Mouse (Mus musculus): ENCODE results near the gene Creb3l2. TPM values are rescaled to one million over a fixed set of nuclear protein-coding genes. Genes with fewer than 3 reads are reported as not detected.

The Creb3l2 gene
- polyA plus RNA-seq, 1 experiment from 2014 or later = 5.1 TPM

DNA sequence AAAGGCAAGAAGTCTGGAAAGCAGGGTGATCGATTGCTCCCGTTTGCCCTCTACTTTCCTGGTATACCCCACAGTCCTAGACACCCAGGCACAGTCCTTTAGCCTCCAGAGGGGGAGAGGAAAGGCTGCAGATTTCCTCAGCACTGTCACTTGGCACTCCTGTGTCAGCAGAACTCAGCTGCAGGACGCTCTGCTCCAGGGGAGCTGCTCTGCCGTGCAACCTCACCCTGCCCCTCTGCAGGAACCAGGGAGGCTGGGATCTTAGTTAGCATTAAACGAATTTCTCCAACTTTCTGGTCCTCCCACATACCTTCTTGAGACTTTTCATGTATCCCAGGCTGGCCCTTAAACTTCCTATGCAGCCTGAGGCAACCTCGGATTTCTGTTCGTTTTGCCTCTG is 40.0 kb downstream of the Creb3l2 start:
- Histone ChIP-seq H3K9ac (no peak overlapping the region), H3K27ac (no peak overlapping the region), H3K4me2 (no peak overlapping the region), H3K36me3 (no peaks in the 10 kb centered on the region), H3K4me3 (no peak overlapping the region), H3K27me3 (replicated peaks) (no peaks in the 10 kb centered on the region), H3K9me3 (replicated peaks) (no peaks in the 10 kb centered on the region), H3K4me1 (peaks cover 53% of the 10 kb centered on the region)
- ATAC-seq = no peak
- WGBS (ENCODE audit: insufficient replicate concordance) = 56% methylated on average over 7 of the region's 7 CpGs

DNA sequence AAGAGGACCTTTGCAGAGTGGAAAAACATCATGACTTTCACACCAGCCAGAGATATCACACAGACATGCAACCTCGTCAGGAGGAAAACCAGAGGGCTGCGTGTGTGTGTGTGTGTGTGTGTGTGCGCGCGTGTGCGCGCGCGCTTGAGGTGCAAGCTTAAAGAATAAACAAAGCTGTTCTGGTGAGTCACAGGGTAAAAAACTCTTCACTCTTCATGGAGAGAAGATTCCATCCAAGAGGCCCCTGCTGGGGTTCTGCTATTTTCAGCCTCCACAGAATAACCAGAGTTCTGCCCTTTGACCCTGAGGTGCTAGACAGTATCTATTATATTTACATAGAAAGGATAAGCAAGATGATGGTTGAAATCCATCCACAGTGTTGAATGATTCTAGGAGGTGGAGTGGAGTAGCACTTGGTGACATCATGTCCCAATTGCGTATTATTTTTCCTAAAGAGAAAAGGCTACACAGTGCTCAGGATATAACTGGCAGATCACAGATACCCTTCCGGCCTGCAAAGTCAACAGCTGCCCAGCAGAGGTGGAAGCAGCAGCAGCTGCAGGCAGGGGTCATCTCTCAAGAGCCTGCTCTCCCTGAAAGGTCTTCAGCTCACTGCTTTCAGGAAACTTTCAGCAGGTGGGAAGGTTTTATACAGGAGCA is 41.0 kb downstream of the Creb3l2 start:
- 0 out of 2 replicates have a peak, but pooled peaks have one; percentile 24 for ATAC-seq
- Histone ChIP-seq H3K4me1 (peaks cover 53% of the 10 kb centered on the region), H3K36me3 (no peaks in the 10 kb centered on the region), H3K9me3 (replicated peaks) (no peaks in the 10 kb centered on the region), H3K27me3 (replicated peaks) (no peaks in the 10 kb centered on the region), H3K4me3 (no peak overlapping the region), H3K9ac (no peak overlapping the region), H3K4me2 (no peak overlapping the region), H3K27ac (peak overlapping the region; percentile 40; the same call in 1 of the 2 replicates)
- 67% methylated on average over 11 of the region's 11 CpGs for WGBS (ENCODE audit: insufficient replicate concordance)

DNA sequence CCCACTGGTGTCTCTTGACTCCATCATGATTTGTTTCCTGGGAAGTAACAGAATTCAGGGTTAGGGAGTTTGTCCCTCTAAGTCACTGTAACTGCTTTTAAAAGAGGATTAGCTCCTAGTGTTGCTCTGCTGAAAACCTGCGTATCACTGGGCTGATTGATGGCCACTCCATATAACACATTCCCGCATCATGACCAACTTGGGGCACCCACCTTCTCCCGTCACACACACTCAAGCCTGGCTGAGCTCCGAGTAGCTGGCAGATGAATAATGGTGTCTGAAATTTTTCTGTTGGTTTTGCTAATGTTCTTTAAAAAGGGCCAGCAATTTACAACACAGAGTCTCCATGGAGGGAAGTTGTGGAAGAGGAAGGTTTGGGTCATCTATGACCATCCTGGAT is 41.8 kb downstream of the Creb3l2 start:
- Histone ChIP-seq H3K4me3 (no peak overlapping the region), H3K9ac (no peak overlapping the region), H3K9me3 (replicated peaks) (no peaks in the 10 kb centered on the region), H3K27ac (no peak overlapping the region), H3K4me2 (no peak overlapping the region), H3K36me3 (no peaks in the 10 kb centered on the region), H3K27me3 (replicated peaks) (no peaks in the 10 kb centered on the region), H3K4me1 (peaks cover 61% of the 10 kb centered on the region)
- WGBS (ENCODE audit: insufficient replicate concordance) = 67% methylated on average over 4 of the region's 4 CpGs
- ATAC-seq = no peak

DNA sequence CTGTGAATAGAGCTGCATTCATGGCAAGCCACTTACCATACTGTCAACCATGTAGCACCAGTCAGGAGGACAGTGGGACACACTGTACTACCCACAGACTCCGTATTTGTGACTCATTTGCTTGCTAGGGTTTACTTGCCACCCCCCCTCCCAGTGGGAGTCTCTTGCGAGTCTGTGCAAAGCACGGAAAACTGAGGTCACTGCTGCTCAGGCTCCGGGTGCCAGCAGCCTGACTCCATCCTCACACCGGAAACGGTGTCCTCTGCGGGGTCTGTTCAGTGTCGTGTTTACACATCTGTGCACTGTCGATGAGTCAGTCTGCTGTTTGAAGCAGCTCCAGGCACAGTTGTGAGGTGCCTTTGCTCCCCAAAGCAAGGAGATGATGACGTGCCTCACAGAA is 43.0 kb downstream of the Creb3l2 start:
- Histone ChIP-seq H3K9ac (no peak overlapping the region), H3K27me3 (replicated peaks) (no peaks in the 10 kb centered on the region), H3K9me3 (replicated peaks) (no peaks in the 10 kb centered on the region), H3K4me1 (peaks cover 55% of the 10 kb centered on the region), H3K4me2 (0 out of 2 replicates have a peak overlapping the region, but pooled peaks have one; percentile 14), H3K36me3 (no peaks in the 10 kb centered on the region), H3K4me3 (no peak overlapping the region), H3K27ac (no peak overlapping the region)
- 61% methylated on average over 10 of the region's 10 CpGs for WGBS (ENCODE audit: insufficient replicate concordance)
- ATAC-seq = peak; percentile 33; the same call in 1 of the 2 replicates

DNA sequence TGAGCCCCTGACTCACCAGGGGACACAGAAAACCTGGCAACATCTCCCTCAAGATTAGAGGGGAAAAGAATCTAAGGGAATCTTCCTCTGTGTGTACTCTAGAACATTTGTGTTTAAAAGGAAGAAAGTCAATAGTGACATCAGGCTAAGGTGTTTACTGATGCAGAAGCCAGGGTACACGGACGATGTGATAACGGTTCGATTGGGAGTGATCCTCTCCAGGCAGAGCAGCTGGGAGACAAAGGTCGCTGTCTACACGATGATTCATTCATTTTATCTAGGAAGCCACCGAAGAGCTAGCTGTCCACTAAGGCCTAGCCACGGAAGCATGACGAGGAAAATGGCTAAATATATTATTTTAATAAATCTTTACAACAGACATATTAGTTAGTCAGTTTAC is 44.0 kb downstream of the Creb3l2 start:
- H3K4me1 ChIP-seq = peaks cover 54% of the 10 kb centered on the region
- H3K36me3 ChIP-seq = no peaks in the 10 kb centered on the region
- no peak overlapping the region for H3K4me3 ChIP-seq
- H3K4me2 ChIP-seq = no peak overlapping the region
- 54% methylated on average over 9 of the region's 9 CpGs for WGBS (ENCODE audit: insufficient replicate concordance)
- no peaks in the 10 kb centered on the region for H3K27me3 ChIP-seq (replicated peaks)
- no peak overlapping the region for H3K9ac ChIP-seq
- no peak for ATAC-seq
- H3K27ac ChIP-seq = no peak overlapping the region
- H3K9me3 ChIP-seq (replicated peaks) = no peaks in the 10 kb centered on the region

DNA sequence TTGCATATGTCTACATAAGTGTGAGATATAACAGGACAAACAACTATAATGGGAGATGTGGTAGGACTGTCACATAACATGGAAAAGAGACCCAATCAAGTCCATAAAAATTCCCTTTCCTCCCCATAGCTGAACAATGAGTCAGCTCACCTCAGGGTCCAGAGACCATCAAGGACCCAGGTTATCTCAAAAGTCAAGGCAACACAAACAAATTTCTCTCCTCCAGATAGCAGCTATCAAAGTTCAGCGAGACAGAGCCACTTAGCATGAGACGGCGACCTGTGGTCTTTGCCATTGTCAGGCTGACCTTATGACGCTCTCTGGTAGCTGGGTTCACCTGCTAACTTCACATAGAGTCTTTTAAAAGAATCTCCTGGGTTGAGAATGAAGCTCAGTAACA is 44.7 kb downstream of the Creb3l2 start:
- WGBS (ENCODE audit: insufficient replicate concordance) = 47% methylated on average over 4 of the region's 4 CpGs
- H3K9me3 ChIP-seq (replicated peaks) = no peaks in the 10 kb centered on the region
- no peaks in the 10 kb centered on the region for H3K36me3 ChIP-seq
- H3K27ac ChIP-seq = no peak overlapping the region
- H3K4me3 ChIP-seq = no peak overlapping the region
- no peak overlapping the region for H3K9ac ChIP-seq
- no peak overlapping the region for H3K4me2 ChIP-seq
- H3K4me1 ChIP-seq = peaks cover 54% of the 10 kb centered on the region
- H3K27me3 ChIP-seq (replicated peaks) = no peaks in the 10 kb centered on the region
- no peak for ATAC-seq

DNA sequence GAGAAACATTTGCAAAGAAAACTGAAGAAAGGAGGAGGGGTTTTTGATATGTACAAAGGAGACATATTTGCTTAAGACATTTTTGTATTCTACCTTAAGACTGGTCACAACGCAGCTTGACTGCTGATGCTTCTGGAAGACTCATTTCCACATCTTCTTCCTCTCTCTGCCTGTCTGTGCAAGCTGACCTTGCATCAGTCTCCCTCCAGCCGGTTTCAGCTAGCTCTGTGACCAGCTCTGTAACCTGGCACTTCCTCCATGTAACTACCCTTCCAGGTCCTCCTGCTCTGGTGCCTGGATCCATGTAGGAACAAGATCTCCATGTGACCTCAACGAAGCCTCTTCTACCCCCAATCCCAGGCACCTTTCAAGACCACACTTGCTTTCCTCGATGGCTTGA is 45.8 kb downstream of the Creb3l2 start:
- no peak overlapping the region for H3K9ac ChIP-seq
- H3K36me3 ChIP-seq = no peaks in the 10 kb centered on the region
- no peak for ATAC-seq
- 62% methylated on average over 4 of the region's 4 CpGs for WGBS (ENCODE audit: insufficient replicate concordance)
- H3K4me2 ChIP-seq = no peak overlapping the region
- H3K4me1 ChIP-seq = peaks cover 49% of the 10 kb centered on the region
- H3K9me3 ChIP-seq (replicated peaks) = no peaks in the 10 kb centered on the region
- H3K4me3 ChIP-seq = no peak overlapping the region
- H3K27me3 ChIP-seq (replicated peaks) = no peaks in the 10 kb centered on the region
- H3K27ac ChIP-seq = no peak overlapping the region

DNA sequence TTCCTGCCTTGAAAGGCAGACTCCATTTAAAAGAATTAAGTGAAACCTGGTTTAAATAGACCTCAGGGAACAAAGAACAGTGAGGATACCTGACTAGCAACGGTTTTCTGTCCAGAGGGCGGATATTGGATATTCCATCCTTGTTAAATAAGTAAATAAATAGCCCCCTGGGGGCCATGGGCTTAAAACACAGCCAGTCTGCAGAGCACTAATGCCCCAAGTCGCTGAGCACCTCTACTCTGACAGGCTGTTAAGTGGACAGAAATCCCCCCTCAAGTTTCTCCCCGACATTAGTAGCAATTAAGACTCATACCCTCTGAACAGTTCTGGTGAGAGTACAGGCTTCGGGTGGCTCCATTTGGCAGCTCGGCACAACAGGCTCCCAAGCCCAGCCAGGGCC is 48.7 kb downstream of the Creb3l2 start:
- Histone ChIP-seq H3K4me2 (no peak overlapping the region), H3K9me3 (replicated peaks) (no peaks in the 10 kb centered on the region), H3K4me3 (no peak overlapping the region), H3K4me1 (peaks cover 20% of the 10 kb centered on the region), H3K27me3 (replicated peaks) (no peaks in the 10 kb centered on the region), H3K9ac (no peak overlapping the region), H3K27ac (no peak overlapping the region), H3K36me3 (no peaks in the 10 kb centered on the region)
- no peak for ATAC-seq
- 66% methylated on average over 6 of the region's 6 CpGs for WGBS (ENCODE audit: insufficient replicate concordance)

DNA sequence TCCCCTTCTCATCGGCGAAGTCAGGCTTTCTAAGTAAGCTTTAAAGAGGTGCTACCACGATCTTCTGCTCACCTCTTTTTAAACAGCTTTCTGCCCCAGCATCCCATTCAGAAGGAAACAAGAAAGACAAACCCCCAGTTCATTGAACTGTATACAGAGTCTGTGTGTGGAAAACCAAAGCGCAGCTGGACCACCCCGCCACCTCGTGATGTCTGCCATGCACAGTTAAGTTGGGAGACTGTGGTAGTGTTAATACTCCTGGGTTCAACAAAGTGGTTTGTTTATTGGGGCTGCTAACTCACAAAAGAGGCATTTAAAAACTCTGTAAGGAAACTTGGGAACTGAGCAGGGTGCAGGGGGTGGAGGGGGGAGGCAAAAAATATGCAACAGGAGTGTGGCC is 49.7 kb downstream of the Creb3l2 start:
- Histone ChIP-seq H3K4me1 (peaks cover 10% of the 10 kb centered on the region), H3K27me3 (replicated peaks) (no peaks in the 10 kb centered on the region), H3K9ac (no peak overlapping the region), H3K4me2 (no peak overlapping the region), H3K36me3 (no peaks in the 10 kb centered on the region), H3K4me3 (no peak overlapping the region), H3K27ac (no peak overlapping the region), H3K9me3 (replicated peaks) (no peaks in the 10 kb centered on the region)
- ATAC-seq = no peak
- WGBS (ENCODE audit: insufficient replicate concordance) = 85% methylated on average over 6 of the region's 6 CpGs

DNA sequence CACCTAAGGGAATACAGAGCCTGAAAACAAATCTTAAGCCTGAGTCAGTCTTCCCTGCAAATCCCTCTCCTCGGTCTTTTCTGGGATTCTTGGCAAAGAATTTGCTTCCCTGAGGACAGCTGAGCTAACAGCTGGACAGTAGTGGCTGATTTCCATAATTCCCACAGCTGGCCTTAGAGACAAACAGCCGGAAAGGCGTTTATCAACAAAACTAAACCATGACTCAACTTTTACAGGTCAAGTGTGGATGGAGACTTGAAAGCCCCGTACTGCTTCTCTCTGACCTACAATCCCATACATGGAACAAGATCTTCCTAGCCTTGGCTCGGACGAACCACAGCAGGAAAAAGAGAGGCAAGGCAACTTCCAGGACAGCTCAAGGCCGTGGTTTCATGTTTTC is 50.6 kb downstream of the Creb3l2 start:
- H3K27me3 ChIP-seq (replicated peaks) = no peaks in the 10 kb centered on the region
- H3K27ac ChIP-seq = no peak overlapping the region
- H3K36me3 ChIP-seq = no peaks in the 10 kb centered on the region
- peaks cover 7% of the 10 kb centered on the region for H3K4me1 ChIP-seq
- H3K4me3 ChIP-seq = no peak overlapping the region
- no peak for ATAC-seq
- H3K9ac ChIP-seq = no peak overlapping the region
- no peaks in the 10 kb centered on the region for H3K9me3 ChIP-seq (replicated peaks)
- no peak overlapping the region for H3K4me2 ChIP-seq
- WGBS (ENCODE audit: insufficient replicate concordance) = 62% methylated on average over 7 of the region's 7 CpGs

DNA sequence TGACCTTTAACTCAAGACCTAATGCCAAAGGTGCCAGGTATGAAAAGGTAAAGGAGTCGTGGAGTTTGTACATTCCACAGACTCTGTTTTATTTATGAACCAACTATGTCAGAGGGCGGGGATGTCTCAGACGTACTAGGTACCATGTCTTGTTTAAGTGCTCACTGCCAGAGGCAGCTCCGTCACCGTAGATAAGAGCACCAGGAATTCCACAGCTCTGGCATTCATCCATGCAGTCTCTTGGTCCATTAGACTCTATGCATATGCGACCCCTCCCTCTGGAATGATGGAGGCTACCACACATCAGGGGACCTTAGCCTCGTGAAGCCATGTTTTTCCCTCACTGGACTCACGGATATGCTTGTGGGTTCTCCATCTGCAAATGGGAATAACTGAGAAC is 53.0 kb downstream of the Creb3l2 start:
- Histone ChIP-seq H3K9me3 (replicated peaks) (no peaks in the 10 kb centered on the region), H3K4me2 (no peak overlapping the region), H3K9ac (no peak overlapping the region), H3K4me3 (no peak overlapping the region), H3K27ac (no peak overlapping the region), H3K36me3 (no peaks in the 10 kb centered on the region), H3K4me1 (no peaks in the 10 kb centered on the region), H3K27me3 (replicated peaks) (no peaks in the 10 kb centered on the region)
- no peak for ATAC-seq
- WGBS (ENCODE audit: insufficient replicate concordance) = 58% methylated on average over 8 of the region's 8 CpGs

DNA sequence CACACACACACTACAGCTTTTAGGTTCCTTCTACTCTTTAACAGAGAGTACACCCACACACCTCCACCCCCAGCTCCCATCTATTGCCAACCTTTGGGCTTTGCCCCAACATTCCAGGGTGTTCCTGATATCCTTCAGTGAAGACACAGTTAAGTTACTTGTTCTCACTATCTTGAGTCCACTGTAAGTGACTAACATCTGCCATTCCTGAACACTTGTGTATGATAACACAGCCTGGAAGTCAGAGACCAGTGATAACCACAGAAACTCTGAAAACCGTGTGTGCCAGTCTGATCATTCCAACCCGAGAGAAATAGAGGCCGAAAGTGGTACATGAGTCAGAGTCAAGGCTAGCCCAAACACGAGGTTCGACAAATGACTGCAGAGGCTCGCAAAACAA is 53.4 kb downstream of the Creb3l2 start:
- H3K4me1 ChIP-seq = no peaks in the 10 kb centered on the region
- no peaks in the 10 kb centered on the region for H3K27me3 ChIP-seq (replicated peaks)
- no peaks in the 10 kb centered on the region for H3K9me3 ChIP-seq (replicated peaks)
- no peak overlapping the region for H3K27ac ChIP-seq
- ATAC-seq = no peak
- H3K4me2 ChIP-seq = no peak overlapping the region
- no peaks in the 10 kb centered on the region for H3K36me3 ChIP-seq
- H3K9ac ChIP-seq = no peak overlapping the region
- H3K4me3 ChIP-seq = no peak overlapping the region
- 52% methylated on average over 6 of the region's 6 CpGs for WGBS (ENCODE audit: insufficient replicate concordance)

DNA sequence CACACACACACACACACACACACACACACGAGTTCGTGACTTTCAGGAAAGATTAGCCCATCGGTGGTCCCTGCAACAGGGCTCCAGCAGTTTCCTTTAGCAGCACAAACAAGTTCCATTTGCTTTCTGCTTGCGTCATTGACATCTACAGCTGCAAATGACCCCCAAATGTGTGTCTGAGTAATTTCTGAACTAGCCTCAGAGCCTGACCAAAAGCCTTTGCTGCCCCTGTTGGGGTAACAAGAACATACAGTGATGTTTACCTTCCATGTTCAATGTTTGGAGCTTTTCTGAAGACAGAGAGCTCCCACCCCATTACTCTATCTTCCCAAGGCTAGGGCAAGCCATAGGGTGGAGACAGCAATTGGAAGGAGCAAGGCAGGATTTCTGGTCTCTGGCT is 54.7 kb downstream of the Creb3l2 start:
- Histone ChIP-seq H3K36me3 (no peaks in the 10 kb centered on the region), H3K4me2 (no peak overlapping the region), H3K9ac (no peak overlapping the region), H3K27me3 (replicated peaks) (no peaks in the 10 kb centered on the region), H3K4me3 (no peak overlapping the region), H3K4me1 (no peaks in the 10 kb centered on the region), H3K9me3 (replicated peaks) (no peaks in the 10 kb centered on the region), H3K27ac (no peak overlapping the region)
- WGBS (ENCODE audit: insufficient replicate concordance) = 65% methylated on average over 4 of the region's 4 CpGs
- no peak for ATAC-seq

Measured in liver, embryonic 12.5 days (tissue).